Mouse (Mus musculus) small intestine, adult 2 months (tissue): ENCODE results near the gene Gpsm3.

Source experiments
- CTCF ChIP-seq: fragments of 200-500 bp; IDR thresholded peaks from 2 replicates; pipeline ENCODE4 v1.5.1; 2012; ENCODE audit warnings: low read depth, mild to moderate bottlenecking, control low read depth, inconsistent platforms, low read length, moderate library complexity, mixed read lengths; ENCODE audit not compliant: insufficient replicate concordance, insufficient read length; ENCODE audit errors: extremely low read depth
- POLR2A ChIP-seq: fragments of 200-500 bp; IDR thresholded peaks from 2 replicates; pipeline ENCODE4 v1.6.1; 2012; ENCODE audit warnings: low read depth, mild to moderate bottlenecking, control low read depth, inconsistent platforms, low read length, moderate library complexity

DNA sequence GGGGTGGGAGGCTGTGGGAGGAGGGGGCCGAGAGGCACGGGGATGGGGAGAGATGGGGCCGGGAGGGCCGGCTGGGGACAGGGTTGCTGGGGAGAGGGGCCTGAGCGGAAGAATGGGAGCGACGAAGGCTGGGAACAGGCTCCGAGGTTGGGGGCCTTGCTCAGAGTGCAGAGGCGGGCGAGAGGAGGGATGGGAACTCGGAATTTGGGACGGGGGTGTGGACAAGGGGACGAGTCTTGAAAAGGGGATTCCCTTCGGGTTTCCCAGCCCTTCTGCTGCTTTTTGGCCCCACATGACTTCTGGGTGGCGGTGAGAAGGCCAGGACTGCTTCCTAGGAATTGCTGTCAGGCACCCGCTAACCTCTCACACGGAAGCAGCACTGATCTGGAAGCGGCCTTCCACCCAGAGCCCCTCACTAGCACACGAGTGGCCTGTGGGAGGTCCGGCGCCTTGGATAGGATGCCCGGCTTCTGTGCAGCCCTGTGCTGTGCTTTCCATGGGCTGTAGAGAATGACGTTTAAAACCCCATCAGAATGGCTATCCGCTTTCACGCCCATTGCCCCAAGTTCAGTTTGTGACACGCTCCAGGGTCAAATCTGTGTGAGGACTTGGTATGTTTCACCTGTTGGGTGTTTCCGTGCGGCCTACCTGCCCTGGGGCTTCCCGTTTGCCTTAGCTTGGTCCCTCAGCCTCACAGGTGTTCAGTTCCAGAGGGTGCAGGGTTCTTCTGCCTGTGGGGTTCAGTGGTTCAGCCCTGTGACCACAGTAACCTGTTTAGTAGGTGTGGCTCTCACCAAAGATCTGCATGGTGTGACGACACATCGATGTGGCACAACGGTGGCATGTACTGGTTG is 16.8 kb downstream of the Gpsm3 start:
- TF ChIP-seq CTCF (no peak), POLR2A (no peak; the same call in 1 of the 2 replicates)
